Mouse (Mus musculus) cerebellum, adult 18-20 months (tissue): Measurements from ENCODE around the gene Ces2c.
"Not testable (repeated sequence)": the region's sequence is repeated elsewhere in the genome, so short reads cannot be mapped to it uniquely, and the experiment has no call there.

Experiments
- DNase-seq, 2 experiments: peaks; one replicate each; pipeline ENCODE4 v3.0.0; 2021

Ces2c gene

GRCm38 (mm10) chr8:104846831-104847230 is at the start of gene Ces2c:
Ces2c (plus strand) TSS chr8:104847068.
- DNase-seq: no peak

- DNase-seq: no peak
Observed at GRCm38 (mm10) chr8:104799385-104799784, 47.5 kb upstream of the Ces2c start.

- DNase-seq: no peak
Observed at GRCm38 (mm10) chr8:104806127-104806526, 40.7 kb upstream of the Ces2c start.

- peak; percentile 46 to 61 for DNase-seq
Observed at GRCm38 (mm10) chr8:104808542-104809413, 38.1 kb upstream of the Ces2c start.

GRCm38 (mm10) chr8:104809436-104809835 is 37.4 kb upstream of the Ces2c start:
- DNase-seq: peak in 1 of 2 experiments; percentile 15

- no peak for DNase-seq
Observed at GRCm38 (mm10) chr8:104826912-104827311, 20.0 kb upstream of the Ces2c start.

GRCm38 (mm10) chr8:104828221-104828620 is 18.6 kb upstream of the Ces2c start:
- DNase-seq: no peak

GRCm38 (mm10) chr8:104831440-104831839 is 15.4 kb upstream of the Ces2c start, which contains the start of gene Ces2b:
Ces2b (plus strand) TSS chr8:104831572.
- no peak for DNase-seq

GRCm38 (mm10) chr8:104841360-104842078 is 5.3 kb upstream of the Ces2c start:
- no peak for DNase-seq

GRCm38 (mm10) chr8:104847741-104848462 is 1.0 kb downstream of the Ces2c start:
- DNase-seq: no peak

- DNase-seq: not testable (repeated sequence)
Observed at GRCm38 (mm10) chr8:104866844-104867531, 20.1 kb downstream of the Ces2c start.

- DNase-seq: not testable (repeated sequence)
Observed at GRCm38 (mm10) chr8:104868876-104869275, 22.0 kb downstream of the Ces2c start.

- not testable (repeated sequence) for DNase-seq
Observed at GRCm38 (mm10) chr8:104886223-104886926, 39.5 kb downstream of the Ces2c start.

GRCm38 (mm10) chr8:104901746-104902145 is 54.9 kb downstream of the Ces2c start:
- no peak for DNase-seq
